Mouse (Mus musculus) splenic B cell, adult 2 months (primary cell): ENCODE results near the gene Troap.
A peak's percentile ranks its signal among the peaks of the same experiment; 100 is the strongest.

Experiments
- DNase-seq: peaks from one replicate; pipeline ENCODE4 v3.0.0-alpha.2; 2011; ENCODE audit warnings: low read depth, low spot score
- H3K27me3 ChIP-seq: 2 replicates; pipeline ENCODE4 v1.6.1; 2012; ENCODE audit warnings: mild to moderate bottlenecking, low read length, moderate library complexity, mixed read lengths; ENCODE audit not compliant: control insufficient read depth, poor library complexity, insufficient read depth, severe bottlenecking
- H3K36me3 ChIP-seq: 2 replicates; pipeline ENCODE4 v1.6.1; 2012; ENCODE audit warnings: mild to moderate bottlenecking, low read length, moderate library complexity, mixed read lengths; ENCODE audit not compliant: control insufficient read depth, poor library complexity, insufficient read depth, severe bottlenecking

Gene Troap

GRCm38 (mm10) chr15:99074019-99074599, at the start of gene Troap:
Troap (plus strand) TSS chr15:99074575.
- Histone ChIP-seq H3K27me3 (no peaks in the 10 kb centered on the region), H3K36me3 (no peaks in the 10 kb centered on the region)
- DNase-seq = no peak

- Histone ChIP-seq H3K36me3 (no peaks in the 10 kb centered on the region), H3K27me3 (no peaks in the 10 kb centered on the region)
- peak; percentile 88 for DNase-seq
Observed at GRCm38 (mm10) chr15:99024668-99025314, 49.6 kb upstream of the Troap start.

GRCm38 (mm10) chr15:99025414-99025813, 49.0 kb upstream of the Troap start:
- DNase-seq = no peak
- H3K36me3 ChIP-seq = no peaks in the 10 kb centered on the region

GRCm38 (mm10) chr15:99026259-99026658, 48.1 kb upstream of the Troap start:
- Histone ChIP-seq H3K36me3 (no peaks in the 10 kb centered on the region), H3K27me3 (no peaks in the 10 kb centered on the region)
- peak; percentile 82 for DNase-seq

More at GRCm38 (mm10) chr15:99025414-99025813, 49.0 kb upstream of the Troap start:
- no peaks in the 10 kb centered on the region for H3K27me3 ChIP-seq

GRCm38 (mm10) chr15:99027116-99027515, 47.3 kb upstream of the Troap start:
- no peaks in the 10 kb centered on the region for H3K36me3 ChIP-seq
- DNase-seq = no peak
- no peaks in the 10 kb centered on the region for H3K27me3 ChIP-seq

GRCm38 (mm10) chr15:99028874-99029458, 45.4 kb upstream of the Troap start:
- Histone ChIP-seq H3K36me3 (no peaks in the 10 kb centered on the region), H3K27me3 (no peaks in the 10 kb centered on the region)
- DNase-seq = peak; percentile 18

- H3K36me3 ChIP-seq = peaks cover 2% of the 10 kb centered on the region
- H3K27me3 ChIP-seq = no peaks in the 10 kb centered on the region
- peak; percentile 97 for DNase-seq
Observed at GRCm38 (mm10) chr15:99029619-99030584, 44.5 kb upstream of the Troap start, which contains the start of gene Tuba1c. Tuba1c (plus strand) TSS chr15:99029891.

GRCm38 (mm10) chr15:99030585-99031387, 43.6 kb upstream of the Troap start:
- peak; percentile 51 for DNase-seq
- Histone ChIP-seq H3K27me3 (no peaks in the 10 kb centered on the region), H3K36me3 (peaks cover 6% of the 10 kb centered on the region)

- DNase-seq = no peak
- Histone ChIP-seq H3K36me3 (peaks cover 6% of the 10 kb centered on the region), H3K27me3 (no peaks in the 10 kb centered on the region)
Observed at GRCm38 (mm10) chr15:99031388-99031675, 43.0 kb upstream of the Troap start.

- Histone ChIP-seq H3K36me3 (peaks cover 6% of the 10 kb centered on the region), H3K27me3 (no peaks in the 10 kb centered on the region)
- DNase-seq = no peak
Observed at GRCm38 (mm10) chr15:99032041-99032725, 42.2 kb upstream of the Troap start.

- Histone ChIP-seq H3K36me3 (peaks cover 6% of the 10 kb centered on the region), H3K27me3 (no peaks in the 10 kb centered on the region)
- no peak for DNase-seq
Observed at GRCm38 (mm10) chr15:99032726-99033250, 41.6 kb upstream of the Troap start.

- H3K36me3 ChIP-seq = peaks cover 6% of the 10 kb centered on the region
- no peak for DNase-seq
Observed at GRCm38 (mm10) chr15:99033498-99034270, 40.7 kb upstream of the Troap start.

GRCm38 (mm10) chr15:99035431-99035830, 38.9 kb upstream of the Troap start:
- H3K36me3 ChIP-seq = peaks cover 8% of the 10 kb centered on the region
- no peak for DNase-seq

More at GRCm38 (mm10) chr15:99033498-99034270, 40.7 kb upstream of the Troap start:
- no peaks in the 10 kb centered on the region for H3K27me3 ChIP-seq

More at GRCm38 (mm10) chr15:99035431-99035830, 38.9 kb upstream of the Troap start:
- no peaks in the 10 kb centered on the region for H3K27me3 ChIP-seq
